Mouse (Mus musculus): ENCODE measurements at regions not wholly inside any gene's neighbourhood (a gene's known extent, or its start where the extent isn't known, plus 50 kb on each side); places are given as distances from the start of the nearest gene placed in this dataset.

DNA sequence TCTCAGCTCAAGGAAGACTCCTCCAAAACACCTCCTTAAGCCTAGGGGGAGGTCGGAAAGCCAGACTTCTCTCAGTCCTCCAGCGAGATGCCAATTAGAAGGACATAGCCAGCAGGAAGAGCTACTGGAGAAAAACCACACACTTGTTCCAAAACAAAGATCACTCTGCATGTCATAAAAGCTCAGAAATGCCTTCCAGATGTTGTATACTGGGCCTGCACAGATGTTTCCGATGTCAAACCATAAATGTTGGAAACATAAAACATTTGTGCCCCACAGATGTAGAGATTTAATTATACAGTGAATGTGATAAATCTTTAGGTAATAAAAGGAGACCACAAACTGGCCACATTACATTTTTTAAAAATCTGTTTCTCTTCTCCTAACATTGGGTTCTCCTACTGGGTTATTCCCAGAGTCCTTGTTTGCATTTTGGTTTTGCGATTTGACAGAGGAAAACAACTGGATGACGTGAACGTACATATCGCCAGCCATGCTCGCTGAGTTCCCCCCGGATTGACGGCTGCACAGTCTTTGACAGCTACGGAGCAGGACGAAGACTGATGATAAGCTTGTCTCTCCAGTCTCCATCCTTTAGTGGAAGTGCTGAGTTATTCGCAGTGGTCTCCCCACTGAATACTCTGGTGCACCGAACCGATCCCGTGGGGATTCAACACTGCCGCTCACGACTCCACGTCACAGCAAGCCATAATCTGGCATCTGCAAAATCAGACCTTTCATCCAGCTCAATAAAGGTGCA, 235.5 kb upstream of the Myocd start:
- TF ChIP-seq POLR2A (IDR thresholded peaks at IDR 0.05; ENCODE audit: borderline replicate concordance, extremely low read depth, low read depth, low read length) (no peak), CTCF (IDR thresholded peaks at IDR 0.05; ENCODE audit: insufficient read depth, low read length) (no peak)

Measured in lung, adult 2 months (tissue).